Mouse (Mus musculus): ENCODE measurements at regions not wholly inside any gene's neighbourhood (a gene's known extent, or its start where the extent isn't known, plus 50 kb on each side); places are given as distances from the start of the nearest gene placed in this dataset.

DNA sequence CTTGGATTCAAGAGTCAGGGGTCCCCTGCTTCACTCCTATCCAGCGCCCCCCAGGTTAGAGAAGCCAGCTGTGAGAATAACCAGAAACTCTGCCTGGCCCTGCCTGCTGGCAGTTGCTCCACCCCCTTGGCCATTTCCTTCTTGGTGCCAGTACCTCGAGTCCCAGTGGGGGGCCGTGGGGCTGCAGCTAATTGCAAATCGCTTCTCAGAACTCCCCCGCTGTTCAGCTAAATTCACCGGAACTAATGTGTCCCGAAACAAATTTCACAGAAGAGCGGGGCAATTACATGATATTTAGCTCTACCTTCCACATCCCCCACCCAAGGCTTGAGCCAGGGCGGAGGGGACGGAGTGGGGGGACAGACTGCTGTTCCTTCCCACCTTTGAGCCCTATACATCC, 134.3 kb upstream of the Lhx5 start:
- H3K36me3 ChIP-seq (ENCODE audit: control insufficient read depth, insufficient read depth, low read length, poor library complexity, severe bottlenecking), result no peaks in the 10 kb centered on the region
- DNase-seq (ENCODE audit: low read depth, low spot score), result no peak
- no peaks in the 10 kb centered on the region for H3K27me3 ChIP-seq (ENCODE audit: control insufficient read depth, insufficient read depth, low read length, poor library complexity, severe bottlenecking)

DNA sequence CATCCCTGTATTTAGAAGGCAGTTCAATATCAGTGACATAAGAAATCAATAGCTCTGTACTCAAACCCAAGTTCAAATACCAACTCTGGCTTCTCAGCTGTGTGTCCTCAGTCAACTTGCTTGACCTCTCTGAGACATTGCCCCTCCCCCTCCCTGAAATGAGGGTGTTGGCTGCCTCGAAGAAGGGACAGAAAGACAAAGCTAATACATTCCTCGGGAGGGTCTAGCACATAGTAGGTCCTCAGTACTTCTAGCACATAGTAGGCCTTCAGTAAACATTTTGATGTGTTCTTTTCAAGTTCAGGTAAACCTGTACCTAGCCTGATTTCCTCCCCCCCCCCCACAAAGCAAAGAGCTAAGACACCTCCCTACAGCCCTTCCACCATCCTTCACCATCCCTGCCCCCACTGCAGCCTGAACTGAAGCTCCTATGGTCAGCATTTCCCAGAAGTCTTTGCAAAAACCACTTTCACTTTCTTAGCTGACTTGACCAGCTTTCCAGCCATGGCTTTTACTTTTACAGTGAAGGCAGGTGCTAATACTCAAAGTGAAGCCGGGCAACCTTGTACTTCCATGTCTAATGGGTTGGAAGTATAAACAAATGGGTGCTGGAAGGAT, 133.7 kb upstream of the Lhx5 start:
- Histone ChIP-seq H3K36me3 (ENCODE audit: control insufficient read depth, insufficient read depth, low read length, poor library complexity, severe bottlenecking) (no peaks in the 10 kb centered on the region), H3K27me3 (ENCODE audit: control insufficient read depth, insufficient read depth, low read length, poor library complexity, severe bottlenecking) (no peaks in the 10 kb centered on the region)
- DNase-seq (ENCODE audit: low read depth, low spot score), result no peak

DNA sequence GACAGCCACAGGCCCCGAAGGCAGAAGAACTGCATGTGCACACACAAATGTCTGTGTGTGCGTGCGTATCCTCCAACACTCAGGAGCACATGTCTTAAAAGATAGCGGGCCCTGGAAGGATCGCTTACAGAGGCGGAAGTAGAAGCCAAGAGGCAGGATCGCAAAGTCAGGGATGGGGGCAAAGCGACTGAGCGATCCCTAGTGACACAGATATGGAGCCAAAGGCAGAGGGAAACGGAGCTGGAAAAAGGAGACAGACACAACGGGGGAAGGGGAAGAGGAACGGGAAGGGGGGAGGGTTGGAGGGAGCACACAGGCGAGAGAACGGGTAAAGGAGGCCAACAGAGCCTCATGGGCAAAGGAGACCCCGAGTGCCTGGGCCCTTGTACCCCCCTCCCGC, 129.8 kb upstream of the Lhx5 start:
- Histone ChIP-seq H3K27me3 (ENCODE audit: control insufficient read depth, insufficient read depth, low read length, poor library complexity, severe bottlenecking) (no peaks in the 10 kb centered on the region), H3K36me3 (ENCODE audit: control insufficient read depth, insufficient read depth, low read length, poor library complexity, severe bottlenecking) (no peaks in the 10 kb centered on the region)
- no peak for DNase-seq (ENCODE audit: low read depth, low spot score)

DNA sequence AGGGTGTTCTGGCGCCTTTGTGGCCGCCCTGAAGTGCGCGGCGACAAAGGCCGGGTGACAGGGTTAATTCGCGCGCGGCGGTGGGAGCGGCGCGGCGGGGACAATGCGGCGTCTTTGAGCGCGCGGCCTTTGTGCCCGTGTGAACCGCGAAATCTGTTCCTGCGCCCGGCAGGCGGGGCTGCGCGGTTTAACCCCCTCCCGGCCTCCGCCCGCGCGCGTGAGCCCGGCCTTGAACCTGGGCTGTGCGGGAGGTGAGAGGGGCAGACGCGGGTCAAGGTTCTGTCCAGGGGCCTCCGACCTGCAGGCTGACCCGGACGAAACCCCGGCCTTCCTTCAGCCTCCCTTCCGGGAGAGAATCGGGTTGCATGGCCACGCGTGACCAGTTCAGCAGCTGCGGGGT, 129.2 kb upstream of the Lhx5 start:
- Histone ChIP-seq H3K27me3 (ENCODE audit: control insufficient read depth, insufficient read depth, low read length, poor library complexity, severe bottlenecking) (no peaks in the 10 kb centered on the region), H3K36me3 (ENCODE audit: control insufficient read depth, insufficient read depth, low read length, poor library complexity, severe bottlenecking) (no peaks in the 10 kb centered on the region)
- DNase-seq (ENCODE audit: low read depth, low spot score), result no peak

DNA sequence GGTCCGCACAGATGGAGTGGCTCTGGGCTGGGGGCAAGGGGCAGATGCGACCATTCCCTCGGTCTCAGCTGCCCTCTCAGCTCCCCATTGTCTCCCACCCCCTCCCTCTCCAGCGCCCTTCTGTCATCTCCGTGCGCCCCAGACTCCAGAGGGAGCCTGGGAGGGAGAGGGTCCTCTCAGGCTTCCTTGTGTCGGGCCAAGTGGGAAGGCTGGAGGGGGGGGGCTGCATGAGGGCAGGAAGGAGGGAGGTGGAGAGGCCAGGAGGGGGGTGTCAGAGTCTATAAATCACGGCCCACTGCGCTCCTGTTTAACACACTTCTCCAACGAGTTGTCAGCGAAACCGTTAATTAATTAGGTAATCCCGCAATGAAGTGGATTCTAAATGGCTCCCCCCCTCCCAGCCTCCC, 127.2 kb upstream of the Lhx5 start:
- Histone ChIP-seq H3K27me3 (ENCODE audit: control insufficient read depth, insufficient read depth, low read length, poor library complexity, severe bottlenecking) (no peaks in the 10 kb centered on the region), H3K36me3 (ENCODE audit: control insufficient read depth, insufficient read depth, low read length, poor library complexity, severe bottlenecking) (no peaks in the 10 kb centered on the region)
- no peak for DNase-seq (ENCODE audit: low read depth, low spot score)

DNA sequence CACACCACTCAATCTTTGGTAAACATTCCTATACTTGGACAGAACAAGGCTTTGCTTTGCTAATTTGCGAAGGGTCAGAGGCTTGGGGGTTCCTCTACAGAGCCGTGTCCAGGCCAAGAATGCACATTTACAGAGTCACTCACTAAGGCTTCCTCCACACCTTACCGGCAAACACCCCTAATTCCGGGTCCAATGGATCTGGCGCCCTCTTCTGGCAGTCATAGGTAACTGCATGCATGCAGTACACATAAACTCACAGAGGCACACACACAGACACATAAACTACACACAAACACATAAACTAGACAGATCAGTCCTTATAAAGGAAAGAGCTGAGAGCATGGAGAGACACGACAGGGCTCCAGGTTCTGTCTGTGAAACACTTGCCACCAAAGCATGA, 119.2 kb upstream of the Lhx5 start:
- DNase-seq (ENCODE audit: low read depth, low spot score), result no peak
- H3K36me3 ChIP-seq (ENCODE audit: control insufficient read depth, insufficient read depth, low read length, poor library complexity, severe bottlenecking), result no peaks in the 10 kb centered on the region
- H3K27me3 ChIP-seq (ENCODE audit: control insufficient read depth, insufficient read depth, low read length, poor library complexity, severe bottlenecking), result no peaks in the 10 kb centered on the region

DNA sequence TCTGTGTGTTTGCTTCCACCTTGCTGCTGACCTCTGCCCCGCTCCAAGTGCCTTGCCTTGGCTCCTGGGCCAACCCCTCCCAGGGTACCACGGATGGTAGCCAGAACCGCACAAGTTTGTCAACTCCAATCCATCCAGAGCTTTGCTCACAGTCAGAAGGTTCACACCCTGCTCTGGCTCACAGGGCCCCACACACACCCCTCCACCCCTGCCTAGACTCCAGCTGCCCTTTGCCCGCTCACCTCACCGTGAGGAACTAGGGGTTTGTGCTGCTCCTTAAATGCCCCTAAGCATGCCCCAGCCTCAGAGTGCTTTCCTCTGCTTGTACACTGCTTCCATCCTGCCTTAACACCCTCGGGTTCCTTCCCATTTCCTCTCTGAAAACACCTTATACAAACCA, 117.5 kb upstream of the Lhx5 start:
- Histone ChIP-seq H3K36me3 (ENCODE audit: control insufficient read depth, insufficient read depth, low read length, poor library complexity, severe bottlenecking) (no peaks in the 10 kb centered on the region), H3K27me3 (ENCODE audit: control insufficient read depth, insufficient read depth, low read length, poor library complexity, severe bottlenecking) (no peaks in the 10 kb centered on the region)
- DNase-seq (ENCODE audit: low read depth, low spot score), result no peak

DNA sequence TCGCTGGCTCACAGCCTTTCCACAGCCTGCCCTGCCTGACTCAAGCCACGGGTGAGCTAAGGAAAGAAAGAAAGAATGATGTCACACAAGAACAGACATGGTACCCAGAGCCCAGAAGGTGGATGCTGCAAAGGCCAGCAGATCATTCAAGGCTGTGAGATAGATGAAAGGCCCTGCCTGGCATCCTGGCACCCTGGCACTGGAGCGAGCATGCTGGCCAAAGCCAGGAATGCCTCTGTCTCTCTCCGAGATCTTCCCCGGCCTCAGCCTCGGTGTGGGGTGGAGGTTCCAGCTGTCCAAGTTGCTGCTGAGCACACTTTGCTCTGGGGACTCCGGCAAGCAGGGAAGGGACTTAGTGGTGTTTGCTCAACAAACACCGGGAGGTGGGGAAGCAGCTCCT, 116.4 kb upstream of the Lhx5 start:
- DNase-seq (ENCODE audit: low read depth, low spot score), result no peak
- Histone ChIP-seq H3K27me3 (ENCODE audit: control insufficient read depth, insufficient read depth, low read length, poor library complexity, severe bottlenecking) (no peaks in the 10 kb centered on the region), H3K36me3 (ENCODE audit: control insufficient read depth, insufficient read depth, low read length, poor library complexity, severe bottlenecking) (no peaks in the 10 kb centered on the region)

DNA sequence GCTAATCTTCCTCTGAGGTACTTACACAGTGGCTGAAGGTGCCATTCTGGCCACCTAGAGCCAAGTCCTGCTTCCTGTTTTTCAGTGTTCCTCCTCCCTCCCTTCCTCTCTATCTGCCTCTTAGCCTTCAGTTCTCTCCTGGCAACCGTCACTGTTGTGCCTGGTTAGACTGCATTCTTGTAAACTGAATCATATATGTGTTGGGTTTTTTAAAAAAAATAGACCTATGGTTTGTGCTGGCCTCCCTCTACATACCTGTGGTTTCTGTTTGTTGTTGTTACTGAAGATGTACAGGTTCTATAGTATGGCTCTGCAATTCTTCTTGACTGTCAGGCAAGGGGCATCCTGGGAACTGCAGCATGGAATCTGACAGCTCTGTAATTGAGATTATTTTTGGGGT, 112.5 kb upstream of the Lhx5 start:
- Histone ChIP-seq H3K27me3 (ENCODE audit: control insufficient read depth, insufficient read depth, low read length, poor library complexity, severe bottlenecking) (no peaks in the 10 kb centered on the region), H3K36me3 (ENCODE audit: control insufficient read depth, insufficient read depth, low read length, poor library complexity, severe bottlenecking) (no peaks in the 10 kb centered on the region)
- DNase-seq (ENCODE audit: low read depth, low spot score), result no peak

DNA sequence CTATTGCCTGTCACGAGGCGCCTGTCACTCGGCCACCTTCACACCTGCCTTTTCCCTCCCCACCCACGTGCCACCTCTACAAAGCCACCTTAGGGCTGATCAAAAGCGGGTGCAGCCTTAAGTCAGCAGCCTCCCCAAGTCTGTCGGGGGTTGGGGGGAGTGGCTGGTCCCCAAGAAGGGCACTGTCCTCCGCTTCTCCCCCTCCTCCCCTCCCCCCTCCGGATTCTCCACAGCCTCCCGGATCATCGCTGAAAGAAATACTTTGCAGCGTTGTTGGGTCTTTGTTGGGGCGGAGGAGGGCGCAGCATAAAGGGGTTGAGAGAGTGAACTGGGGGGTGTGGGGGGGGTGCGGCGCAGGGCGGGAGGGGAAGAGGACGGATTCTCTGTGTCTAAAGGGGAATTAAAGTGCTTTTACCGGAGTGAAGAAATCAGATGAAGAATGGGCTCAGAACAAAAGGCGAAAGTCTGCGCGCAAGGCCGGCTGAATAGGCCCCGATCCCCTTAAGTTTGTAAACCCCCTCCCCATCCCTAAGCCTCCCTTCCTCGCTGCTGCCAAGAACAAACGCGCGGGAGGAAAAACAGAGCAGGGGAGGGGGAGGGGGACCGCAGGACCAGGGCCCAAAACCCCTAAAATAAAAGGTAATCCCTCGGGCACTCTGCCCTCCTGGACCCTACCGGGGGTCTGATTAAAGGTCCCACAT, 109.3 kb upstream of the Lhx5 start:
- no peaks in the 10 kb centered on the region for H3K36me3 ChIP-seq (ENCODE audit: control insufficient read depth, insufficient read depth, low read length, poor library complexity, severe bottlenecking)
- H3K27me3 ChIP-seq (ENCODE audit: control insufficient read depth, insufficient read depth, low read length, poor library complexity, severe bottlenecking), result no peaks in the 10 kb centered on the region
- no peak for DNase-seq (ENCODE audit: low read depth, low spot score)

DNA sequence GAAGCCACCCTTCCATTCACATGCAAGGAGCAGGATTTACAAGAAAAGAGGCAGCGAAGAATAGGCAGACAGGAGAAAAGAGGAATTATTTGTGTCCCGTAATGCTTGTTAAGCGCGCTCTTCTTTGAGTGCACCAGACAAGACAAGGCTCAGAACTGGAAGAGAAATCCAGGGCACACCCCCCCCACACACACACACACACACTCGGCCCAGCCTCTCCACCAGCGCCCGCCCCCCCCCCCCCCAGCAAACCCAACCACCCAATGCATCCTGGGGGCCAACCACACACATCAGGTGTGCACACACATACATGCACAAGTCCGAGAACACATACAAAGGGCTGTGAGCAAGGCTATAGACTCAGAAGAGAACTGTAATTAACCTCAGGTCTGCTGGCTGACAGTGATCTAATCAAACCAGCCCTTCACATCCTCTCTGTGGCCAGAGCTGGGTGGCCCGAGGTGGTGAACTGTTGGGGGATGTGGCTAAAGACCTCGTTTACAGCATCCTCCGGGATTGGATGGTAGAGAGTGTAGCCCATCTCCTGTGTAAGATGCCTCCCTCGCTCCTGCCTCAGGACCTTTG, 108.7 kb upstream of the Lhx5 start:
- no peaks in the 10 kb centered on the region for H3K36me3 ChIP-seq (ENCODE audit: control insufficient read depth, insufficient read depth, low read length, poor library complexity, severe bottlenecking)
- no peaks in the 10 kb centered on the region for H3K27me3 ChIP-seq (ENCODE audit: control insufficient read depth, insufficient read depth, low read length, poor library complexity, severe bottlenecking)
- DNase-seq (ENCODE audit: low read depth, low spot score), result no peak

DNA sequence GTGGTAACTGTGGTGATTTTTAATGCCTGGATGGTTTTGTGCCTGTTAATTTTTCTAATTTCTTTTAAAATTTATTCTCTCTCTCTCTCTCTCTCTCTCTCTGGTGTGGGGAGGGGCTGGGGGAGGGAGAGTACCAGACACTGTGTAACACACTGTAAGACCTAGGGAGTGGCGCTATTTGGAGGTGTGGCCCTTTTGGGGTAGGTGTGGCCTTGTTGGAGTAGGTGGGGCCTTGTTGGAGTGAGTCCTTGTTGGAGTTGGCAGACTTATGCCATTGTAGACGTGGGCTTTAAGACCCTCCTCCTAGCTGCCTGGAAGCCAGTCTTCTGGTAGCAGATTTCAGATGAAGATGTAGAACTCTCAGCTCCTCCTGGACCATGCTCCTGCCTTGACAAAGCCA, 107.4 kb upstream of the Lhx5 start:
- H3K27me3 ChIP-seq (ENCODE audit: control insufficient read depth, insufficient read depth, low read length, poor library complexity, severe bottlenecking), result no peaks in the 10 kb centered on the region
- H3K36me3 ChIP-seq (ENCODE audit: control insufficient read depth, insufficient read depth, low read length, poor library complexity, severe bottlenecking), result no peaks in the 10 kb centered on the region
- no peak for DNase-seq (ENCODE audit: low read depth, low spot score)

DNA sequence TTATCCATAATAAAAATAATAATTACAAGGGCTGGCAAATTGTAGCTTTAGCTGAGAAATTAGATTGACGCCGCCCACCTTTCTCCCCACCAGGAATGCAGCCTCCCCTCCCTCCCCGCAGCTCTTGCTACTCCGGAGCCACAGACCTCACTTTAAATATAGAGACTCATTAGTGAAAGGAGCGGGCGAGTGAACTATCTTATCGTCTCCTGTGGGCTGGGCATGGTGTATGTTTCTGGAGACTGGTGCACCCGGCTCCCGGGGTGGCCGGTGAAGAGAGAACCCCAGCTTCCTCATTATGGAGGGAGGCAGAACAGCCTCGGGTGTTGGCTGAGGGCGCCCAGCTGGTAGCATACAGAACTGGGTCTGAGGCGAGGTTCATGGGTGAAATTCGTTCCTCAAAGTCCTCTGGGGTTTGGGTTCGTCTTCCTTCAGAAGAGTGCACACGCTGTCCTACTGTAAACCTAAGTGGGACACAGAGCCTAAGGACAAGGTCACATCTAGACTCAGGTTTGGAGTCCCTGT, 106.1 kb upstream of the Lhx5 start:
- Histone ChIP-seq H3K27me3 (ENCODE audit: control insufficient read depth, insufficient read depth, low read length, poor library complexity, severe bottlenecking) (no peaks in the 10 kb centered on the region), H3K36me3 (ENCODE audit: control insufficient read depth, insufficient read depth, low read length, poor library complexity, severe bottlenecking) (no peaks in the 10 kb centered on the region)
- no peak for DNase-seq (ENCODE audit: low read depth, low spot score)

DNA sequence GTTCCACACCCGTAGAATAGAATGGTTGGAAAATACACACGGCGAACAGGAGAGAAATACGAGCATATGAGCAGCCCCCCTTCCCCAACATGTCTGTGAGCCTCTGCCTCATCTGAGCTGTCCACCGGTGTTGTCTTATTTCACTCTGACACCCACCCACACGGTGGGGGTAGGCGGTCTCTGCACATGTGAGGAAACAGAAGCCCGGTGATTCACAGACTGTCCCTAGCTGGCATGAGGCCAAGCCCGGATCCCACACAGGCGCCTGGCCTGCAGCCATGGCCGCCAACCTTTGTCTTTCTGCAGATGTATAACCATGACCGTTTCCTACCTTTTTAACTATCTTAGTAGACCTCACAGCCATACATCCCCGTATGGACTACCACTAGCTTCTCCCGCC, 99.5 kb upstream of the Lhx5 start:
- Histone ChIP-seq H3K27me3 (ENCODE audit: control insufficient read depth, insufficient read depth, low read length, poor library complexity, severe bottlenecking) (no peaks in the 10 kb centered on the region), H3K36me3 (ENCODE audit: control insufficient read depth, insufficient read depth, low read length, poor library complexity, severe bottlenecking) (no peaks in the 10 kb centered on the region)
- no peak for DNase-seq (ENCODE audit: low read depth, low spot score)

DNA sequence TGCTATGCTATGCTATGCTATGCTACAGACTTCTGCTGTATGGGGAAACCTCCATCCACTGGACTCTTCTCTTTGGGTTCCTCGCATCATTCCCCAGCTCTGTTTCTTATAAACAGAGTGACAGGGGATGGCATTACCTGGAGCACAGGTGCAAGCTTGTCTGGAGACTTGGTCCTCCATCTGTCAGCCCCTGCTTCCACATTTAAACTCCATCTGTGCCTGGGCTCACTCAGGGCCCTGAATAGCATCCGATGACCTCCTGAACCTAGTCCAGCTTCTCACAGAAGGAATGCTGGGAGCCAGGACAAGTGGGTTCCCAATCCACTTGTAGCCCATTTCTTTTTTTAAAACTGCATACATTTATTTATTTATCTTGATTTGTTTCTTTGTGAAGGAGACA, 92.3 kb upstream of the Lhx5 start:
- H3K27me3 ChIP-seq (ENCODE audit: control insufficient read depth, insufficient read depth, low read length, poor library complexity, severe bottlenecking), result no peaks in the 10 kb centered on the region
- no peaks in the 10 kb centered on the region for H3K36me3 ChIP-seq (ENCODE audit: control insufficient read depth, insufficient read depth, low read length, poor library complexity, severe bottlenecking)
- no peak for DNase-seq (ENCODE audit: low read depth, low spot score)

All from splenic B cell, adult 2 months (primary cell).